Mouse (Mus musculus): ENCODE results near the gene Fancg. TPM values are rescaled to one million over a fixed set of nuclear protein-coding genes. Genes with fewer than 3 reads are reported as not detected.

The Fancg gene
- polyA plus RNA-seq, 1 experiment, result 4.9 TPM

GRCm38 (mm10) chr4:43045285-43045658 is 35.0 kb upstream of the Fancg start:
- Histone ChIP-seq H3K4me1 (peaks cover 48% of the 10 kb centered on the region), H3K4me3 (replicated peaks) (peak overlapping the region; percentile 94), H3K9me3 (no peaks in the 10 kb centered on the region), H3K36me3 (replicated peaks; ENCODE audit: low read length) (no peaks in the 10 kb centered on the region), H3K27me3 (replicated peaks) (no peaks in the 10 kb centered on the region)
- TF ChIP-seq GATA1 (IDR thresholded peaks at IDR 0.05; ENCODE audit: borderline replicate concordance, low read length) (no peak), FLI1 (IDR thresholded peaks at IDR 0.05; ENCODE audit: low read length) (no peak)

GRCm38 (mm10) chr4:43044673-43045072 is 34.4 kb upstream of the Fancg start:
- peak overlapping the region; percentile 94 for H3K4me3 ChIP-seq (replicated peaks)
- peaks cover 51% of the 10 kb centered on the region for H3K4me1 ChIP-seq
- TF ChIP-seq FLI1 (IDR thresholded peaks at IDR 0.05; ENCODE audit: low read length) (no peak), GATA1 (IDR thresholded peaks at IDR 0.05; ENCODE audit: borderline replicate concordance, low read length) (no peak)

GRCm38 (mm10) chr4:43043644-43044357 is 33.5 kb upstream of the Fancg start:
- no peak for TF ChIP-seq GATA1 (IDR thresholded peaks at IDR 0.05; ENCODE audit: borderline replicate concordance, low read length)
- TF ChIP-seq FLI1 (IDR thresholded peaks at IDR 0.05; ENCODE audit: low read length), result no peak
- peak overlapping the region; percentile 94 for H3K4me3 ChIP-seq (replicated peaks)
- H3K4me1 ChIP-seq, result peaks cover 60% of the 10 kb centered on the region
- no peaks in the 10 kb centered on the region for H3K27me3 ChIP-seq (replicated peaks)
- no peaks in the 10 kb centered on the region for H3K9me3 ChIP-seq
- no peaks in the 10 kb centered on the region for H3K36me3 ChIP-seq (replicated peaks; ENCODE audit: low read length)

More at GRCm38 (mm10) chr4:43044673-43045072, 34.4 kb upstream of the Fancg start:
- Histone ChIP-seq H3K36me3 (replicated peaks; ENCODE audit: low read length) (no peaks in the 10 kb centered on the region), H3K27me3 (replicated peaks) (no peaks in the 10 kb centered on the region), H3K9me3 (no peaks in the 10 kb centered on the region)

- Histone ChIP-seq H3K4me1 (peaks cover 79% of the 10 kb centered on the region), H3K27me3 (replicated peaks) (no peaks in the 10 kb centered on the region), H3K9me3 (no peaks in the 10 kb centered on the region), H3K36me3 (replicated peaks; ENCODE audit: low read length) (peaks cover 15% of the 10 kb centered on the region), H3K4me3 (replicated peaks) (peak overlapping the region; percentile 98)
- no peak for TF ChIP-seq GATA1 (IDR thresholded peaks at IDR 0.05; ENCODE audit: borderline replicate concordance, low read length)
- no peak for TF ChIP-seq FLI1 (IDR thresholded peaks at IDR 0.05; ENCODE audit: low read length)
These were observed 30.7 kb upstream of the Fancg start for GRCm38 (mm10) chr4:43040881-43041547.

- H3K9me3 ChIP-seq, result no peaks in the 10 kb centered on the region
- peaks cover 24% of the 10 kb centered on the region for H3K36me3 ChIP-seq (replicated peaks; ENCODE audit: low read length)
- TF ChIP-seq FLI1 (IDR thresholded peaks at IDR 0.05; ENCODE audit: low read length) (no peak), GATA1 (IDR thresholded peaks at IDR 0.05; ENCODE audit: borderline replicate concordance, low read length) (no peak)
- peaks cover 77% of the 10 kb centered on the region for H3K4me1 ChIP-seq
- no peaks in the 10 kb centered on the region for H3K27me3 ChIP-seq (replicated peaks)
- peak overlapping the region; percentile 98 for H3K4me3 ChIP-seq (replicated peaks)
These were observed 29.8 kb upstream of the Fancg start for GRCm38 (mm10) chr4:43040114-43040572.

- H3K36me3 ChIP-seq (replicated peaks; ENCODE audit: low read length), result peaks cover 28% of the 10 kb centered on the region
- peaks cover 72% of the 10 kb centered on the region for H3K4me1 ChIP-seq
- H3K27me3 ChIP-seq (replicated peaks), result no peaks in the 10 kb centered on the region
- H3K9me3 ChIP-seq, result no peaks in the 10 kb centered on the region
- H3K4me3 ChIP-seq (replicated peaks), result peak overlapping the region; percentile 98
- no peak for TF ChIP-seq GATA1 (IDR thresholded peaks at IDR 0.05; ENCODE audit: borderline replicate concordance, low read length)
- TF ChIP-seq FLI1 (IDR thresholded peaks at IDR 0.05; ENCODE audit: low read length), result no peak
These were observed 29.3 kb upstream of the Fancg start for GRCm38 (mm10) chr4:43039609-43040008.

GRCm38 (mm10) chr4:43038567-43039495 is 28.5 kb upstream of the Fancg start:
- H3K4me1 ChIP-seq, result peaks cover 69% of the 10 kb centered on the region
- no peaks in the 10 kb centered on the region for H3K27me3 ChIP-seq (replicated peaks)
- no peak for TF ChIP-seq FLI1 (IDR thresholded peaks at IDR 0.05; ENCODE audit: low read length)
- no peak for TF ChIP-seq GATA1 (IDR thresholded peaks at IDR 0.05; ENCODE audit: borderline replicate concordance, low read length)
- H3K4me3 ChIP-seq (replicated peaks), result peak overlapping the region; percentile 98
- H3K9me3 ChIP-seq, result no peaks in the 10 kb centered on the region
- H3K36me3 ChIP-seq (replicated peaks; ENCODE audit: low read length), result peaks cover 36% of the 10 kb centered on the region

- Histone ChIP-seq H3K4me3 (replicated peaks) (peak overlapping the region; percentile 98), H3K4me1 (peaks cover 68% of the 10 kb centered on the region), H3K36me3 (replicated peaks; ENCODE audit: low read length) (peaks cover 44% of the 10 kb centered on the region), H3K27me3 (replicated peaks) (no peaks in the 10 kb centered on the region), H3K9me3 (no peaks in the 10 kb centered on the region)
- TF ChIP-seq GATA1 (IDR thresholded peaks at IDR 0.05; ENCODE audit: borderline replicate concordance, low read length) (no peak), FLI1 (IDR thresholded peaks at IDR 0.05; ENCODE audit: low read length) (no peak)
These were observed 27.7 kb upstream of the Fancg start for GRCm38 (mm10) chr4:43037860-43038566.

- no peak overlapping the region for H3K4me3 ChIP-seq (replicated peaks)
These were observed 26.1 kb upstream of the Fancg start for GRCm38 (mm10) chr4:43036356-43036755.

More at GRCm38 (mm10) chr4:43036356-43036755, 26.1 kb upstream of the Fancg start:
- Histone ChIP-seq H3K4me1 (peaks cover 77% of the 10 kb centered on the region), H3K9me3 (no peaks in the 10 kb centered on the region), H3K27me3 (replicated peaks) (no peaks in the 10 kb centered on the region), H3K36me3 (replicated peaks; ENCODE audit: low read length) (peaks cover 53% of the 10 kb centered on the region)
- TF ChIP-seq FLI1 (IDR thresholded peaks at IDR 0.05; ENCODE audit: low read length) (no peak), GATA1 (IDR thresholded peaks at IDR 0.05; ENCODE audit: borderline replicate concordance, low read length) (no peak)

Data from megakaryocyte, embryonic 14.5 days (primary cell).